Mouse (Mus musculus) embryonic facial prominence, embryonic 12.5 days (tissue): Measurements from ENCODE around the gene Exoc6b. TPM values are rescaled to one million over a fixed set of nuclear protein-coding genes. Genes with fewer than 3 reads are reported as not detected.
A peak's percentile ranks its signal among the peaks of the same experiment; 100 is the strongest.

ENCODE experiments used
- ATAC-seq: fragments of 200-750 bp; cut with Nextera tagmentation; 2 replicates; pipeline ENCODE4 v1.8.0; 2017; ENCODE audit not compliant: insufficient number of reproducible peaks, insufficient read depth, low FRiP score, low TSS enrichment
- H3K27ac ChIP-seq: fragments of 300-500 bp; sonication (generic); 2 replicates; pipeline ENCODE4 v1.5.1; 2016; ENCODE audit warnings: mild to moderate bottlenecking
- H3K27me3 ChIP-seq: fragments of 300-500 bp; sonication (generic); 2 replicates; pipeline ENCODE4 v1.6.1; 2016; ENCODE audit warnings: mild to moderate bottlenecking, moderate library complexity
- H3K36me3 ChIP-seq: fragments of 300-500 bp; sonication (generic); 2 replicates; pipeline ENCODE4 v1.6.1; 2016; ENCODE audit warnings: mild to moderate bottlenecking
- H3K4me1 ChIP-seq: fragments of 300-500 bp; sonication (generic); 2 replicates; pipeline ENCODE4 v1.6.1; 2016
- H3K4me2 ChIP-seq: fragments of 300-500 bp; sonication (generic); replicated peaks from 2 replicates; pipeline ENCODE4 v1.6.1; 2016; ENCODE audit warnings: mild to moderate bottlenecking, moderate library complexity
- H3K4me3 ChIP-seq: fragments of 300-500 bp; sonication (generic); 2 replicates; pipeline ENCODE4 v1.5.1; 2016; ENCODE audit warnings: mild to moderate bottlenecking
- H3K9ac ChIP-seq: fragments of 300-500 bp; sonication (generic); 2 replicates; pipeline ENCODE4 v1.6.1; 2016; ENCODE audit warnings: mild to moderate bottlenecking, moderate library complexity
- H3K9me3 ChIP-seq: fragments of 300-500 bp; sonication (generic); 2 replicates; pipeline ENCODE4 v1.6.1; 2016; ENCODE audit warnings: mild to moderate bottlenecking, moderate library complexity
- WGBS: fragments of 180-500 bp; shearing (Covaris S2); methylation state at CpG from one replicate; pipeline ENCODE4 v1.1.7; 2016; 5-methylcytosine and 5-hydroxymethylcytosine counted together
- polyA plus RNA-seq: library from polyadenylated mRNA; unstranded; fragments of >200 nt; fragmentation: Nextera tagmentation; extraction: Ambion mirVana; gene quantifications from 2 replicates; pipeline ENCODE4 v1.2.1, GENCODE M21; 2016

Gene Exoc6b
- polyA plus RNA-seq, 1 experiment from 2014 or later = 45.1 TPM

DNA sequence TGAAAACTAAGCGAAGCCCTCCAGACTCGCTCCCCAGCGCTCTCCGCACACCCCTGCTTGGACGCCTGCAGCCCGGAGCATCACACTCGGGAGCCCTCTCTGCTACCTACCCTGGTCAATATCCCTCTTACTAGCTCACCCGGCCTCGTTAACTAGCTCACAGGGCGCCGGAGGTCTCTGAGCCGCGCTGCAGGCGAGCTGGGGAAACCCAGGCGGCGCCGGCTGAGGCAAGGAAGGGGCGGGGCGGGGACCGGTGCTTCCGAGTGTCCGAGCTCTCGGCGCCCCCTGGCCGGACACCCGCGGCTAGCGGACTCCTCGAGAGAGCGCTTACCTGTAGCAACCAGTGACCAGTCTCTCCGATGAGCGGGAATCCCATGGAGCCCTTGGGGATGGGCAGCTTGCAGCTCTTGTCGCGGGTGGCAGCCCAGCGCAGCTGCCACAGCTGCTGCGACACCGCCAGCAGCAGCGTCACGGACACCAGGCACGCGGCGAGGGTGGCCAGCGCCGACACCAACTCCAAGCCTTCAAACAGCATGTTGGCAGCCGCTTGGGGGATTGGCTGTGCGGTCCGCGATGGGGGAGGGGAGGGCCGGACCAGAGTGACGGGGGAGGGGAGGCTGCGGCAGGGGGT is 481.7 kb downstream of the Exoc6b start:
- no peaks in the 10 kb centered on the region for H3K9me3 ChIP-seq
- H3K4me2 ChIP-seq = peak overlapping the region; percentile 89
- peaks cover 41% of the 10 kb centered on the region for H3K27me3 ChIP-seq
- H3K4me1 ChIP-seq = peaks cover 50% of the 10 kb centered on the region
- peak overlapping the region; percentile 91 for H3K27ac ChIP-seq
- peak overlapping the region; percentile 69 for H3K4me3 ChIP-seq
- ATAC-seq = no peak
- H3K36me3 ChIP-seq = no peaks in the 10 kb centered on the region
- under 1% methylated on average over 51 of the region's 51 CpGs for whole genome bisulfite sequencing
- H3K9ac ChIP-seq = peak overlapping the region; percentile 82

DNA sequence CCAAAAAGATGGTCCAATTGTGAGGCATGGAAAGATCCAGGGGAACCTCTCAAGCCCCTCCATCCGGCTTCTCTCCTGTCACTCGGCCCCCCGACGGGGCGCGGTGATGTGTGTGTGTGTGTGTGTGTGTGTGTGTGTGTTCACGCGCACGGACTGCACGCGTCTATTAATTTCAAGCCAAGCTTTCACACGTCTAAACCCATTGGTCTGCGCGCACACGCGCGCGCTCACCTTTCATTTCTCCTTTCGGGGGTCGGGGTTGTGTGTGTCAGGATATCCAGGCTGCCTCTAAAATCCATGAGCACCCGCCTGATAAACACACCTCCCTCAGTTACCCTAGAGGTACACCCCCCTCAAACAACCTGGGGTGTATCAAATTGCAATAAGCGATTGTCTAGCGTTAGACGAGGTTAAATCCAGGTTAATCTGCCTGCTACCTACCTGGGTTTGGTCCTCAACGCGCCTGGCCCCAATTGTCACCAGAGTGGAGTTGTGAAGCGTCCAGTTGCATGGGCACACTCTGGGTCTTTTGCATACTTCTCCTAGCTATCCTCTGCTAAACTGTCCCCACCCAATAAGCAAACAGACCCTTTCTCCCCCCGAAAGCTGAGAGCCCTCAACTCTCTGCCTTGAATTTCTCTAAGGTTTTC is 482.6 kb downstream of the Exoc6b start:
- peaks cover 49% of the 10 kb centered on the region for H3K27me3 ChIP-seq

DNA sequence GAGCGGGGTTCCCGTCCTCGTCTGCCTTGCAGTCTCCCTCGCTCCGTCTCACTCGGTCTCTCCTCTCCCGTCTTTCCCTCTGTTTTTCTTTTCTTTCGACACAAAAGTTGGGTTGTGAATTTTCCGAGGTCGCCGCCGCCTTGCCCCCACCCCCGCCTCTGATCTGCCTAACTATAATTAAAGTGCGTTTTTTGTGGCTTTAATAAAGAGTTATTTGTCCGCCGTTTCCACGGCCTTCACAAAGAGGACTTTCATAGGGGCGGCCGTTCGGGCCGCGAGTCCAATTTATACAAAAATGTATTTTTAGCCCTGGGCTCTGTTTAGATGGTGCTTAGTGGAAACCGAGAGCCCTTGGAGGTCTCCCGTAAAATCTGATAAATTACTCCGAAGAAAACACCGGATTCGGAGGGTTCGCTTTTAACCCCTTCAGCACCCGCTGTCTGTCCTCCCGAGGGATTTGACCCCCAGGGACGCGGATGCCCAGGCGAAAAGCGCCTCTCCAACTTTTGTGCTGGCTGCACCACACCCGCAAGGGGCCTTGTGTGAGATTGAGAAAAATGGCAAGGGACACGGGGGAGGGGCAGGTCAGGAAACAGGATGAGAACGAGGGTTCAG is 483.5 kb downstream of the Exoc6b start:
- Histone ChIP-seq H3K9me3 (no peaks in the 10 kb centered on the region), H3K9ac (peak overlapping the region; percentile 82), H3K4me2 (peak overlapping the region; percentile 89), H3K4me1 (peaks cover 64% of the 10 kb centered on the region), H3K4me3 (peak overlapping the region; percentile 69), H3K27ac (peak overlapping the region; percentile 91), H3K27me3 (peaks cover 53% of the 10 kb centered on the region), H3K36me3 (0 out of 2 replicates have a peak, but pooled peaks cover 12% of the 10 kb centered on the region)
- WGBS = under 1% methylated on average over 37 of the region's 37 CpGs
- no peak for ATAC-seq

More for the DNA sequence above, 482.6 kb downstream of the Exoc6b start:
- peak overlapping the region; percentile 82 for H3K9ac ChIP-seq
- H3K4me2 ChIP-seq = peak overlapping the region; percentile 89
- peak overlapping the region; percentile 91 for H3K27ac ChIP-seq
- ATAC-seq = no peak
- peak overlapping the region; percentile 69 for H3K4me3 ChIP-seq
- H3K36me3 ChIP-seq = 0 out of 2 replicates have a peak, but pooled peaks cover 5% of the 10 kb centered on the region
- H3K4me1 ChIP-seq = peaks cover 58% of the 10 kb centered on the region
- WGBS = under 1% methylated on average over 28 of the region's 28 CpGs
- H3K9me3 ChIP-seq = no peaks in the 10 kb centered on the region

DNA sequence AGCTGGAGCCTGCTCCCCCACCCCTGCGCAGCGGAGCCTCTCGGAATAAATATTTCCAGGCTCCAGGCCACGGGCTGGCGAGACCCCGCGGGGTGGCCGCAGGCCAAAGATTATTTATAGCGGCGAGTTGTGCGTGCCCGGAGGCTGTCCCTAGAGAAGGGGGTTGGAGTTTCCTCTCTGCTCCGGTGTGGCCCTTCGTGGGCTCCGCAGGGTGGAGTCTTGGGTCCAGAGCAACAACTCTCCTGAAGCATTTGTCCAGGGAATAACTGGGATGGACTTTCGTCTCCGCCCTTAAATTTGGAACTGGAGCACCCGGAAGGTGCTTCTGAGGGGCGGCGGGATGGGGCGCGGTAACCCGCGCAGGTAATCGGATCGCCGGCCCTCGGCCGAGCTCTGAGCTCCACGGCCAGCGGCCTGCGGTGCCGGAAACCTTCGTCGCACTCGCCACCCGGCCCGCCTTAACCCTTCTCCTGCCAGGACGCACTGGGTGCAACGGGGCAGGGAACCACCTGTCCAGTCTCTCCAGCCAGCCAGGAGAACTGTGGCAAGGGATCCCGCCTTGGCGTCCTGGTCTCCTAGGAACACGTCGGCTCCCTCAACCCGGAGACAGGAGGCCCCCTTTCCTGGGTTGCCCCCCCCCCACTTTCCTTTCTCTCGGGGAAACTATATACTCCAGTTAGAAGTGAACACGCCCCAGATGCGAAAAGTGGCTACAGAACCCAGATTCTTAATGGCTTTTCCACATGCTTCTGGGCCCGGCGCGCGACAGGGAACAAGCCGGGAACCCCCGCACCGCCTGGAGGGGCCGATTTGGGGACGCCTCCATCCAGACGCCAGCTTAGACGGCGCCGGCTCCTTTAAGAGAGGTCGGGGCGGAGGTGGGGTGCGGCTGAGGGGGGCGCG is 484.3 kb downstream of the Exoc6b start:
- 0 out of 2 replicates have a peak, but pooled peaks cover 14% of the 10 kb centered on the region for H3K36me3 ChIP-seq
- peak overlapping the region; percentile 82 for H3K9ac ChIP-seq
- WGBS = under 1% methylated on average over 66 of the region's 66 CpGs
- peak; percentile 26; the same call in 1 of the 2 replicates for ATAC-seq
- H3K9me3 ChIP-seq = no peaks in the 10 kb centered on the region
- H3K27me3 ChIP-seq = peaks cover 58% of the 10 kb centered on the region
- peak overlapping the region; percentile 91 for H3K27ac ChIP-seq
- peak overlapping the region; percentile 69 for H3K4me3 ChIP-seq
- H3K4me1 ChIP-seq = peaks cover 67% of the 10 kb centered on the region
- peak overlapping the region; percentile 89 for H3K4me2 ChIP-seq

DNA sequence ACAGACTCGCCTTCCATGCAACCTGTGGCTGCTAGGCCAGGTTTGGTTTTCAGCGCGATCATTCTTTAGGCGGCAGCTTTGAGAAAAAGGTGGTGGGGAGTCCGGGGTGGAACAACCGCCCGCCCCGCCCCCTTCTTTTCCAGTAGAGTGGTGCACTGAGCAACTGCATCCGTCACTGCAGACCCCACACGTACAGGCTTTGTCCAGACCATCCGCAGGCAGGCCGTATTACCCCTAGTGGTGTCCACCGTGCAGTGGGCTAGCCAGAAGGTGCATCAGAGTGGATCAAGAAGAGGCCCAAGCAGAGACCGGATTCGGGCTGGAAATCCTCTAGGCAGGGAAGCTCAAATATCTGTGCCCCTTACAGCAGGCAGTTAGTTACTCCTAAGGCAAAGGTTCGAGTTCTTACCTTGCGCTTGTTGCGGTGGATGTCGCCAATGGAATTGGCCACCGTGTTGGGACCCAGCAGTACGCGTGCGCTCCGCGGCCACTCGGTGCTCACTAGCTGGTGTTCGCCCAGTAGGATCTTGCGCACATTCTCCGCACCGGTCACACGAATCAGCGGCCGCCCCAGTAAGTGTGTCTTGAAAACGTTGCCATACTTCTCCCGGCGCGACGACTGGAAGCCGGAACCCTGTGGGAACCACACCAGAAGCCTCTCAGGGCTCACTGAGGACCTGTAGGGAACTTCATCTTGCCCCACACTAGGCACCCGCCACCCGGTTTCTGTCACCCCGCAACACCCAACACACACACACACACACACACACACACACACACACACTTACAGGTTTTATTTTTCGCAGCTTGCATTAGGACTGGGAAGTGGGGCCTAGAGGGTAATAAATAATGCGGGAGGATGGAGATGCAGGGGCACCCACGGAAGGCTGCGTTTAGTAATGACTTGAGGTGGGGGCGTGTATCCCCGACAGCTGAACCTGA is 485.2 kb downstream of the Exoc6b start:
- 0 out of 2 replicates have a peak, but pooled peaks cover 14% of the 10 kb centered on the region for H3K36me3 ChIP-seq
- H3K4me2 ChIP-seq = peak overlapping the region; percentile 89
- H3K4me3 ChIP-seq = peak overlapping the region; percentile 69
- peak overlapping the region; percentile 82 for H3K9ac ChIP-seq
- H3K4me1 ChIP-seq = peaks cover 64% of the 10 kb centered on the region
- peaks cover 57% of the 10 kb centered on the region for H3K27me3 ChIP-seq
- WGBS = under 1% methylated on average over 46 of the region's 48 CpGs
- H3K27ac ChIP-seq = peak overlapping the region; percentile 91
- ATAC-seq = no peak
- H3K9me3 ChIP-seq = no peaks in the 10 kb centered on the region

DNA sequence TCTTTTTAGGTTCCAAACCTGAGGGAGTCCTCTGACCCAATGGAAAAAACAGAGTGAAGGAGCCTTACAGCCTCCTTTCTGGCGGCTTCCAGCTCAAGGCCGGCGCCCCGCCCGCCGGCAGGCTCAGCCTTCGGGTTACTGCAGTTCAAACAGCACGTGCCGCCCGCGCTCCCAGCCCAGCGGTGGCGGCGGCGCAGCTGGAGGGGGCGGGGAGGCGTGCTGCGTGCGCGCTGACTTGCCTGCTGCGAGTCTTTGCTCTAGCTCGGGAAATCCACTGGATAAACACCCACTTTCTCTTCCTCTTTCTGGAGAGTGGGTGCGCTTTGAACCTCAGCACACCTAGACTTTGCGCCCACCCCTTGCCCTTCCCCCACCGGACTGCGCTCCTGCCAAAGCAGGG is 485.9 kb downstream of the Exoc6b start:
- H3K27ac ChIP-seq = peak overlapping the region; percentile 91
- peak overlapping the region; percentile 82 for H3K9ac ChIP-seq
- H3K9me3 ChIP-seq = no peaks in the 10 kb centered on the region
- peak overlapping the region; percentile 69 for H3K4me3 ChIP-seq
- WGBS = 2% methylated on average over 26 of the region's 26 CpGs
- ATAC-seq = peak; percentile 30; the same call in 1 of the 2 replicates
- H3K4me1 ChIP-seq = peaks cover 64% of the 10 kb centered on the region
- 0 out of 2 replicates have a peak, but pooled peaks cover 14% of the 10 kb centered on the region for H3K36me3 ChIP-seq
- H3K27me3 ChIP-seq = peaks cover 56% of the 10 kb centered on the region
- peak overlapping the region; percentile 89 for H3K4me2 ChIP-seq

DNA sequence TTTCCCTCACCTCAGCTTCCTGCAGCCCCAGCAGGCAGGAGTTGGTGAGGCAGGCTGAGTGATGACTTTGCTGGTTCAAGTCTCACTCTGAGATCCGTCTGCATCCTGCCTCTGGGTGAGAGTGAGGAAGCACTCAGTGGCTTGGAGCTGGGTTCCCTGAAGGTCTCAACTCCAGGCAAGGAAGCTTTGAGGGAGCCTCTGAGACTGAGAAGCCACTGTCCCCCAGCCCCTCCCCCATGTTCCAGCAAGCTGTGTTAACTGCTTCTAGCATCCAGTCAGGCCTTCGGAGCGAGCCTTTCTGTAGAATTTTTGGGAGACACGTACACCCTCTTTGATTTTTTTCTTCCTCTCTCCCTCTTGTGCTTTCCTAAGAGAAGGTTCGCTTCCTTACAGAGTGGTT is 486.5 kb downstream of the Exoc6b start:
- H3K9me3 ChIP-seq = no peaks in the 10 kb centered on the region
- 0 out of 2 replicates have a peak, but pooled peaks cover 14% of the 10 kb centered on the region for H3K36me3 ChIP-seq
- no peak for ATAC-seq
- H3K4me1 ChIP-seq = peaks cover 65% of the 10 kb centered on the region
- H3K27ac ChIP-seq = peak overlapping the region; percentile 91
- H3K4me2 ChIP-seq = peak overlapping the region; percentile 89
- 29% methylated on average over 5 of the region's 5 CpGs for WGBS
- H3K27me3 ChIP-seq = peaks cover 56% of the 10 kb centered on the region
- H3K4me3 ChIP-seq = peak overlapping the region; percentile 69
- H3K9ac ChIP-seq = peak overlapping the region; percentile 82; the same call in 1 of the 2 replicates

DNA sequence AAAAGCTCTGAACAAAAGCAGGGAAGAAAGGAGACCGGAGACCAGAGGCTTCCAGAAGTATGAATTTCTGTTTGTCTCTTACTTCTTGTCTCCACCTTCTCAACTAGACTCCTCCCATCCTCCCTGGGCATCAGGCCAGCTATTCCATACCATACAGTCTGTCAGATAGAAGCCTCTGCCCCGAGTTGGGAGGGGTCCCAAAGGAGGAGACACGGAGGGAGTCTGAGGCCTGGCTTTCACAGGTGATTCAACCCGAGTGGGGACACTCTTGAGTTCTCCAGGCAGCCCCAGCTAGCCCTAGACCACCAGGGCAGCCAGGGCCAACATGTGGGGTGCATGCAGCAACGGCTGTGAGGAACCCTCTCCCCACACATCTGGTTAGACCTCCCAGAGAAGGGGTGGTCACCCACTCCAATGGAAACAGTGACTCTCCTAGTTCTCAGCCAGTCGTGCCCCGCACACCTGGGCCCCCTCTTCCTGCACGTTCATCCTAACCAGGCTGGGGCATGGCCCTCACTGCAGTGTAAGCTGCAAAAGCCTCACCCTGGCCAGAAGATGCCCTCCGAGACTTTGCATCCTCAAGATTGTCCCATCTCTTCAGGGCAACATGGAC is 487.4 kb downstream of the Exoc6b start:
- peaks cover 57% of the 10 kb centered on the region for H3K4me1 ChIP-seq
- no peak overlapping the region for H3K9ac ChIP-seq
- H3K4me3 ChIP-seq = no peak overlapping the region
- 0 out of 2 replicates have a peak overlapping the region, but pooled peaks have one; percentile 50 for H3K27ac ChIP-seq
- no peaks in the 10 kb centered on the region for H3K9me3 ChIP-seq
- H3K36me3 ChIP-seq = peaks cover 18% of the 10 kb centered on the region; the same call in 1 of the 2 replicates
- WGBS = 54% methylated on average over 9 of the region's 9 CpGs
- H3K4me2 ChIP-seq = peak overlapping the region; percentile 25
- no peak for ATAC-seq
- peaks cover 57% of the 10 kb centered on the region for H3K27me3 ChIP-seq

DNA sequence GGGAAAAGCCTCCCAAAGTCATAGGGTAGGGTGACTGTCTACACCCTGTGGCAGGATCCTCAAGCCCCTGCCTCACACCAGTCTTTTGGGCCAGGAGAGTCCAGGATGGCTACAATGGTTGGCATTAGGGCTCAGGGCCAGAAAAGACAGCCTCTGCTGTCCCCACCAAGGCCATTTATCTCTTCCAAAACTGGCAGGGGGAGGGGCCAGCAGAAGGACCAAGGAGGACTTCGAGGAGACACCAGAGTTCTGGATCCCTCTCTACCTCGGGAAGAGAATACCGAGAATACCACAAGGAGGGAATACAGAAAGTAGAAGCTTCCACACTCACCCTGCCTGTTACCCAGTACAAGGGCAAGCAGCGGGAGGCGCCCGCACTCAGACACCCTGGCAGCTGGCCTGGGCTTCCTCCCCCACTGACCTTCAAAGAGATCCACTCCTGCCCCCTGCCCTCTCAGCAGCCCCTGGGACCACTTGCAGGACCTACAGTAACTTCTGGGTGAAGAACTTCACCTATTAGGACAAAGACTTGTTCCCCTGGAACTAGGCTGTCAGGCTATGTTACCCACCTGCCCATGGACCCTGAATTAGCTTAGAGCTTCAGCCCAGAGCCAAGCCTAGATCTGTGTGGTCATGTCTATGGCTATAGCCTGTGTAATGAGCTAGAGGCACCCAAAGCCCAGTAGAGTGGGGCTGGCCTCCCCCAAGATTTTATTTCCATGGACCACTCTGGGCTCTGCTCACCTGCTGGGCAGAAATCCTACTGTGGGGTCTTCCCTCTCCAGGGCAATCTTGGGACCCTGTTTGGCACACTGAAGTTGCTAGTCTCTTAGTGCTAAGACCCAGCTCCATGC is 488.1 kb downstream of the Exoc6b start:
- peaks cover 25% of the 10 kb centered on the region for H3K36me3 ChIP-seq
- H3K9ac ChIP-seq = no peak overlapping the region
- peaks cover 61% of the 10 kb centered on the region for H3K27me3 ChIP-seq
- no peak overlapping the region for H3K4me3 ChIP-seq
- no peak for ATAC-seq
- H3K4me2 ChIP-seq = no peak overlapping the region
- H3K9me3 ChIP-seq = no peaks in the 10 kb centered on the region
- no peak overlapping the region for H3K27ac ChIP-seq
- WGBS = 68% methylated on average over 6 of the region's 6 CpGs
- peaks cover 57% of the 10 kb centered on the region for H3K4me1 ChIP-seq
